Mouse (Mus musculus): Measurements from ENCODE around the gene Ptafr. TPM values are rescaled to one million over a fixed set of nuclear protein-coding genes. Genes with fewer than 3 reads are reported as not detected.

Gene Ptafr
- 1.2 TPM for polyA plus RNA-seq (2015; fragmentation: Illumina TruSeq; extraction: RNeasy Lipid Tissue Mini Kit (QIAGEN cat#74804); ENCODE audit: insufficient read depth, low read depth, low replicate concordance)

DNA sequence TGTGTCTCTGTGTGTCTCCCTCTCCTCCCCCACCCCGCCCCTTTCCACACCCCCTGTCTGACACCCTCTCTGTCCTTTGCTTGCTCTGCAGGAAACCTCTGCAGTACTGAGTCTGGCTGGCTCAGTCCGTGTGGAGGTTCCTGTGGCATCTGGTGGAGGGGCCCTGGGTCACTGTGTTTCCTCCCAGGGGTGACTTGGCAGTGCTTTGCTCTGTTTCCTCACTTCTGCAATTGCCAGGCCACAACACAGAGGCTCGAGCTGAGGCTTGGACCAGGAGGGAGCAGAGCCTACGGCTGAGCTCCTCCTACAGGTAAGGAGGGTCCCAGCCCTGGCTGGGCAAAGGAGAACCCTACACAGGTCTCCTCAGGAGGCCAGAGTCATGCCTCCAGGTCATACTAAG, at the start of gene Ptafr:
Gene Ptafr (plus strand): TSS at position 103 of the 400 bp plus-strand sequence.

DNA sequence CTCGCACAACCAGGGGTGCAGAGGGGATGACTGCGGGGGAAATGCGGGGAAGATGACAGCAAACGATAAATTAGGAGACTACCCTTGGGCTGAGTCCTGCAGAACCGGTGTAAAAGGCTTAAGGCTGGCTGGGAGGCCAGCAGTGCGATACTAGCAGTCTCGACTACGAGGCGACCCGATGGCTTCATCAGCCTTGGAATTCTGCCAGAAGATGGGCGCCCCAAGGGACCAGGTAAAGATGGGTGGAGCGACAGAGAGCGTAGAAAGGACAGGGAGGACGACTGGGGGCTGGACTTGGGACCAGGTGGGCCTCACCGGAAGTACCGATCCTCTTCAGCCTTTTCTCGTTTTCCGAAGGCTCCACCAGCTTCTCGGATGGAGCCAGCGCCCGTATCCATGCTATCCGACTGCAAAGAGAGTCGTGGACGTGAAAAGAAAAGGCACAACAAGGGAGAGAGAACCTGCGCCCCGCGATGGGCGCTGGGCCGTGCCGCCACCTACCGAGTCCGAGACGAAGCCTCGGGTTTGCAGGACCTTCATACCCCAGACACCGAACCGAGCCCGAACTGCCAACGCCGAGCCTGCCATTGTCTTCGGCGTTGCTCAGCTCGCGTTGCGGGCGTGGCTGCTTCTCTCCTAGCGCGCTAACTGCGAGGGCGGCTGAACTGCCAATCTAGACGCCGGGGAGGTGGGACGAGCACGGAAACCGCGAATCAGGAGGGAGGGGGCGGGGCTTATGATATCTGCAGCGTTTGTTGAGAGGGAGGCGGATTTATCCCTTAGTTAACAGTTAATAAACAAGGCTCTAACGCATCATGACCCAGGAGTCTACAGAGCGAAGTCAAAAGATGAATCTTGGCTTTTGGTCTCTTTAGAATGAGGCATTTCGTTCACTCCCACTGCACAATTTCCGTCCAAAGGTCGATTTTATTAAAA, 30.6 kb upstream of the Ptafr start, which contains the start of gene Atpif1:
Gene Atpif1 (minus strand): TSS at position 679 of the 936 bp plus-strand sequence.

DNA sequence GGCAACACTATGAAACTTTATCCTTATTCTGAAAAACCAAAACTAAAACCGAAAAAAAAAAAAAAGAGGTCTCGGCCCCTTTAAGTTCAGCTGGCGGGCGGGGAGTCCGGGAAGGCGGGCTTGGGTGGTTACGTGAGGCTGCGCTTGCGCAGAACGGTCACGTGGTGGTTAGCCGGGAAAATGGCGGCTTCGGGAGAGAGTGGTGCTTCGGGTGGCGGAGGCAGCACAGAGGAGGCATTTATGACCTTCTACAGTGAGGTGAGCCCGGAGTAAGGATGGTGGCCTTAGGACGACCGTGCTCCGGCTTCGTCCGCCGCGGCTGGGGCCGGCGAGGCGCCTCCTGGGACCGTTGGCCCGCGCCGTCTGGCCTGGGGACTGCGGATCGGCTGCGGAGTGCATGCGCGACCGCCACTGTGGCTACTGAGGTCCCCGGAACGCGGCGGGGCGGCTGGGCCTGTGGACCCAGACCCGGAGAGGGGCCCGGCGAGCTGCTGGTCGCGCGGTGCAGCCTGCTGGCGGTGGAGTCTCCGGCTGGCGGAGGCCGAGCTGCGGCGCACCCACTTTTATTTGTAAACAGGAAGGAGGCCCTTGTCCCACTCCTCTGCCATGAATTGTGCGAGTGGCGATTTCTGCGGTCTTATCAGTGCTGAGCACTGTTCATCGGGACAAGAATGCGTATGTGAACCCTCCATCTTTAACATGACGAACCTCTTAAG, 28.3 kb upstream of the Ptafr start, which contains the start of gene Dnajc8:
Gene Dnajc8 (plus strand): TSS at position 145 of the 716 bp plus-strand sequence.

Other genes starting within 250 kb of the Ptafr start
- gene Trnau1ap, start 234.5 kb upstream of the Ptafr start, polyA plus RNA-seq (2015; fragmentation: Illumina TruSeq; extraction: RNeasy Lipid Tissue Mini Kit (QIAGEN cat#74804); ENCODE audit: insufficient read depth, low read depth, low replicate concordance) = 18.5 TPM
- 2.1 TPM for gene Rcc1, start 210.5 kb upstream of the Ptafr start, polyA plus RNA-seq (2015; fragmentation: Illumina TruSeq; extraction: RNeasy Lipid Tissue Mini Kit (QIAGEN cat#74804); ENCODE audit: insufficient read depth, low read depth, low replicate concordance)
- gene Phactr4, start 141.6 kb upstream of the Ptafr start, polyA plus RNA-seq (2015; fragmentation: Illumina TruSeq; extraction: RNeasy Lipid Tissue Mini Kit (QIAGEN cat#74804); ENCODE audit: insufficient read depth, low read depth, low replicate concordance) = 4.2 TPM
- gene Med18, start 100.1 kb upstream of the Ptafr start, polyA plus RNA-seq (2015; fragmentation: Illumina TruSeq; extraction: RNeasy Lipid Tissue Mini Kit (QIAGEN cat#74804); ENCODE audit: insufficient read depth, low read depth, low replicate concordance) = 0.83 TPM
- 2.7 TPM for gene Sesn2, start 53.6 kb upstream of the Ptafr start, polyA plus RNA-seq (2015; fragmentation: Illumina TruSeq; extraction: RNeasy Lipid Tissue Mini Kit (QIAGEN cat#74804); ENCODE audit: insufficient read depth, low read depth, low replicate concordance)
- 63.2 TPM for gene Atpif1, start 30.4 kb upstream of the Ptafr start, polyA plus RNA-seq (2015; fragmentation: Illumina TruSeq; extraction: RNeasy Lipid Tissue Mini Kit (QIAGEN cat#74804); ENCODE audit: insufficient read depth, low read depth, low replicate concordance)
- 25.6 TPM for gene Dnajc8, start 28.5 kb upstream of the Ptafr start, polyA plus RNA-seq (2015; fragmentation: Illumina TruSeq; extraction: RNeasy Lipid Tissue Mini Kit (QIAGEN cat#74804); ENCODE audit: insufficient read depth, low read depth, low replicate concordance)
- gene Eya3, start 74.9 kb downstream of the Ptafr start, polyA plus RNA-seq (2015; fragmentation: Illumina TruSeq; extraction: RNeasy Lipid Tissue Mini Kit (QIAGEN cat#74804); ENCODE audit: insufficient read depth, low read depth, low replicate concordance) = 5.5 TPM
- gene Xkr8, start 168.5 kb downstream of the Ptafr start, polyA plus RNA-seq (2015; fragmentation: Illumina TruSeq; extraction: RNeasy Lipid Tissue Mini Kit (QIAGEN cat#74804); ENCODE audit: insufficient read depth, low read depth, low replicate concordance) = 0.42 TPM
- 1.2 TPM for gene Smpdl3b, start 193.2 kb downstream of the Ptafr start, polyA plus RNA-seq (2015; fragmentation: Illumina TruSeq; extraction: RNeasy Lipid Tissue Mini Kit (QIAGEN cat#74804); ENCODE audit: insufficient read depth, low read depth, low replicate concordance)
- 2.0 TPM for gene Rpa2, start 204.3 kb downstream of the Ptafr start, polyA plus RNA-seq (2015; fragmentation: Illumina TruSeq; extraction: RNeasy Lipid Tissue Mini Kit (QIAGEN cat#74804); ENCODE audit: insufficient read depth, low read depth, low replicate concordance)
- gene Themis2, start 232.3 kb downstream of the Ptafr start, polyA plus RNA-seq (2015; fragmentation: Illumina TruSeq; extraction: RNeasy Lipid Tissue Mini Kit (QIAGEN cat#74804); ENCODE audit: insufficient read depth, low read depth, low replicate concordance) = 1.3 TPM

Measured in pancreas, adult 10 weeks (tissue).